ENCODE assay signal across 24 mouse cellular contexts in genomic region chr5:30153222-30153621, GRCm38 (mm10). TPM values are rescaled to one million over a fixed set of nuclear protein-coding genes. Genes with fewer than 3 reads are reported as not detected.
A peak's percentile ranks its signal among the peaks of the same experiment; 100 is the strongest.
DNase-seq lines count a peak whose midpoint lies in the region; ATAC-seq and TF ChIP-seq lines count a peak whose summit lies in the region.
"Had no signal": no experiment of that assay in that cellular context is flagged by ENCODE, and none has a peak within 500 bp of the region (broad histone marks: within the 10 kb centered on the region; RNA-seq: fewer than 3 reads in every experiment).

No protein-coding gene starts in this region.

- 89% methylated on average over 2 of the region's 2 CpGs for WGBS in hindbrain, embryonic 15.5 days
- WGBS in hindbrain, embryonic 16.5 days, result 88% methylated on average over 2 of the region's 2 CpGs
- 76% methylated on average over 2 of the region's 2 CpGs for WGBS in liver, embryonic 13.5 days (ENCODE audit: insufficient replicate concordance)

- no peaks in the 10 kb centered on the region for H3K27me3 ChIP-seq in hindbrain, embryonic 15.5 days
- no peaks in the 10 kb centered on the region for H3K27me3 ChIP-seq in hindbrain, embryonic 16.5 days (replicated peaks; ENCODE audit: control insufficient read depth, insufficient read depth, low read length)
- H3K27me3 ChIP-seq in liver, embryonic 13.5 days, result no peaks in the 10 kb centered on the region
- H3K27me3 ChIP-seq: forebrain, embryonic 12.5 days; neural tube, embryonic 12.5 days; Patski had no signal

- H3K4me3 ChIP-seq in gastrocnemius, adult 2 months, result peak overlapping the region; percentile 86
- no peak overlapping the region for H3K4me3 ChIP-seq in hindbrain, embryonic 15.5 days
- no peak overlapping the region for H3K4me3 ChIP-seq in hindbrain, embryonic 16.5 days (ENCODE audit: low read length)
- H3K4me3 ChIP-seq in brown adipose tissue, adult 24 weeks (ENCODE audit: insufficient read depth, low read depth, low read length), result peak overlapping the region; percentile 47
- peak overlapping the region; percentile 97 for H3K4me3 ChIP-seq in liver, embryonic 13.5 days (replicated peaks)
- no peak overlapping the region for H3K4me3 ChIP-seq in layer of hippocampus, adult 2 months

- no peaks in the 10 kb centered on the region for H3K36me3 ChIP-seq in hindbrain, embryonic 15.5 days
- H3K36me3 ChIP-seq in hindbrain, embryonic 16.5 days (ENCODE audit: control insufficient read depth, insufficient read depth, low read length), result no peaks in the 10 kb centered on the region
- H3K36me3 ChIP-seq in liver, embryonic 13.5 days, result no peaks in the 10 kb centered on the region
- H3K36me3 ChIP-seq: forebrain, embryonic 12.5 days; neural tube, embryonic 12.5 days had no signal

- peak overlapping the region; percentile 77; the same call in 1 of the 2 replicates for H3K4me2 ChIP-seq in hindbrain, embryonic 15.5 days
- H3K4me2 ChIP-seq in hindbrain, embryonic 16.5 days (ENCODE audit: low read length), result no peak overlapping the region
- peak overlapping the region; percentile 77 for H3K4me2 ChIP-seq in liver, embryonic 13.5 days

- no peak for TF ChIP-seq CTCF in gastrocnemius, adult 2 months (IDR thresholded peaks at IDR 0.05)
- TF ChIP-seq CTCF in layer of hippocampus, adult 2 months (conservative IDR thresholded peaks at IDR 0.05), result no peak

- H3K4me1 ChIP-seq in hindbrain, embryonic 15.5 days (replicated peaks), result peaks cover 30% of the 10 kb centered on the region
- peaks cover 21% of the 10 kb centered on the region for H3K4me1 ChIP-seq in hindbrain, embryonic 16.5 days (ENCODE audit: control insufficient read depth, insufficient read depth, low read depth, low read length)
- H3K4me1 ChIP-seq in brown adipose tissue, adult 24 weeks (ENCODE audit: control insufficient read depth, insufficient read depth, insufficient read length, low read length), result peaks cover 11% of the 10 kb centered on the region; the same call in 1 of the 2 replicates
- peaks cover 45% of the 10 kb centered on the region for H3K4me1 ChIP-seq in liver, embryonic 13.5 days (replicated peaks)

- no peaks in the 10 kb centered on the region for H3K9me3 ChIP-seq in hindbrain, embryonic 15.5 days
- no peaks in the 10 kb centered on the region for H3K9me3 ChIP-seq in hindbrain, embryonic 16.5 days (ENCODE audit: control insufficient read depth, low read length)
- no peaks in the 10 kb centered on the region for H3K9me3 ChIP-seq in liver, embryonic 13.5 days (replicated peaks)
- H3K9me3 ChIP-seq: forebrain, embryonic 12.5 days; neural tube, embryonic 12.5 days had no signal

- DNase-seq in gastrocnemius, adult 2 months, result no peak
- DNase-seq in gastrocnemius, postnatal 36 days, result no peak
- DNase-seq in liver, embryonic 13.5 days, result no peak
- DNase-seq in adipocyte (ENCODE audit: low spot score), result no peak
- DNase-seq in layer of hippocampus, adult 2 months (ENCODE audit: low spot score in 2 of 2), result no peak
- DNase-seq: cerebellum, postnatal 14 days; kidney, adult 11 months; kidney, postnatal 4 days; right cerebral cortex, postnatal 25 days; thymus, adult 18-20 months had no signal

- H3K9ac ChIP-seq in hindbrain, embryonic 15.5 days, result no peak overlapping the region
- no peak overlapping the region for H3K9ac ChIP-seq in hindbrain, embryonic 16.5 days (ENCODE audit: low read depth, low read length)
- peak overlapping the region; percentile 33; the same call in 1 of the 2 replicates for H3K9ac ChIP-seq in liver, embryonic 13.5 days
- H3K9ac ChIP-seq: forebrain, embryonic 12.5 days; neural tube, embryonic 12.5 days had no signal

- no peak for ATAC-seq in hindbrain, embryonic 15.5 days (ENCODE audit: low FRiP score, low read depth)
- no peak for ATAC-seq in hindbrain, embryonic 16.5 days
- ATAC-seq in liver, embryonic 13.5 days (ENCODE audit: low read depth), result no peak
- ATAC-seq: Patski had no signal

- intact Hi-C loops in gastrocnemius, adult 2 months (cut with DNase I), result no loop called here
- intact Hi-C loops in gastrocnemius, postnatal 36 days (cut with DNase I), result no loop called here

- H3K27ac ChIP-seq in gastrocnemius, adult 2 months, result peak overlapping the region; percentile 100
- no peak overlapping the region for H3K27ac ChIP-seq in hindbrain, embryonic 15.5 days (replicated peaks)
- H3K27ac ChIP-seq in hindbrain, embryonic 16.5 days (ENCODE audit: low read depth, low read length), result no peak overlapping the region
- peak overlapping the region; percentile 88 for H3K27ac ChIP-seq in brown adipose tissue, adult 24 weeks (replicated peaks; ENCODE audit: low read depth, low read length)
- H3K27ac ChIP-seq in liver, embryonic 13.5 days, result 0 out of 2 replicates have a peak overlapping the region, but pooled peaks have one; percentile 39
- H3K27ac ChIP-seq in layer of hippocampus, adult 2 months, result no peak overlapping the region
- H3K27ac ChIP-seq: forebrain, embryonic 12.5 days; neural tube, embryonic 12.5 days had no signal

RNA-seq across cellular contexts. Expression of gene Hadha, which starts 1.7 kb away (rescaled TPM):
- 100 to 1,000 TPM; 261 to 470 TPM for total RNA-seq in gastrocnemius, adult 2 months (2021)
- 100 to 1,000 TPM; 299 to 336 TPM for total RNA-seq in gastrocnemius, postnatal 36 days (2021)
- 68.9 and 75.8 TPM in 2 replicates for polyA plus RNA-seq in hindbrain, embryonic 15.5 days (2015; fragmentation: Nextera tagmentation; extraction: Ambion mirVana)
- polyA plus RNA-seq in hindbrain, embryonic 16.5 days (2015; fragmentation: Nextera tagmentation; extraction: Ambion mirVana), result 75.3 and 79.1 TPM in 2 replicates
- 1,889 and 2,102 TPM in 2 replicates for polyA plus RNA-seq in brown adipose tissue, adult 24 weeks (2012; ENCODE audit: insufficient read depth, insufficient read length, missing spikeins)
- 79.5 and 91.8 TPM in 2 replicates for polyA plus RNA-seq in liver, embryonic 13.5 days (2015; fragmentation: Nextera tagmentation; extraction: Ambion mirVana)
- 10 to 100 TPM; 77.8 to 80.9 TPM for total RNA-seq in layer of hippocampus, adult 2 months (2021)

RNA-seq across cellular contexts. Expression of gene Hadhb, which starts 1.8 kb away (rescaled TPM):
- 100 to 1,000 TPM; 340 to 569 TPM for total RNA-seq in gastrocnemius, adult 2 months (2021)
- 100 to 1,000 TPM; 351 to 401 TPM for total RNA-seq in gastrocnemius, postnatal 36 days (2021)
- polyA plus RNA-seq in hindbrain, embryonic 15.5 days (2015; fragmentation: Nextera tagmentation; extraction: Ambion mirVana), result 56.5 and 63.8 TPM in 2 replicates
- 66.4 and 70.4 TPM in 2 replicates for polyA plus RNA-seq in hindbrain, embryonic 16.5 days (2015; fragmentation: Nextera tagmentation; extraction: Ambion mirVana)
- 4,023 and 4,386 TPM in 2 replicates for polyA plus RNA-seq in brown adipose tissue, adult 24 weeks (2012; ENCODE audit: insufficient read depth, insufficient read length, missing spikeins)
- polyA plus RNA-seq in liver, embryonic 13.5 days (2015; fragmentation: Nextera tagmentation; extraction: Ambion mirVana), result 124 and 143 TPM in 2 replicates
- total RNA-seq in layer of hippocampus, adult 2 months (2021), result 10 to 100 TPM; 88.4 to 93.2 TPM

RNA-seq across cellular contexts. Expression of gene 3110082J24Rik, which starts 47.3 kb away (rescaled TPM):
- not detected for total RNA-seq in gastrocnemius, adult 2 months (2021)
- not detected for total RNA-seq in gastrocnemius, postnatal 36 days (2021)
- polyA plus RNA-seq in hindbrain, embryonic 15.5 days (2015; fragmentation: Nextera tagmentation; extraction: Ambion mirVana), result 3.2 and 5.3 TPM in 2 replicates
- polyA plus RNA-seq in hindbrain, embryonic 16.5 days (2015; fragmentation: Nextera tagmentation; extraction: Ambion mirVana), result 3.5 and 4.6 TPM in 2 replicates
- polyA plus RNA-seq in brown adipose tissue, adult 24 weeks (2012; ENCODE audit: insufficient read depth, insufficient read length, missing spikeins), result not detected in 2 replicates
- polyA plus RNA-seq in liver, embryonic 13.5 days (2015; fragmentation: Nextera tagmentation; extraction: Ambion mirVana), result not detected in 2 replicates
- total RNA-seq in layer of hippocampus, adult 2 months (2021), result 1 to 10 TPM; 2.0 to 2.6 TPM
- total RNA-seq: adrenal gland, postnatal 4 days; heart, postnatal 25 days; megakaryocyte-erythroid progenitor cell, adult 5-6 weeks had no signal
- polyA plus RNA-seq: lung, embryonic 16.5 days; Patski had no signal

RNA-seq across cellular contexts. Expression of gene Garem2, which starts 48.3 kb away (rescaled TPM):
- not detected for total RNA-seq in gastrocnemius, adult 2 months (2021)
- total RNA-seq in gastrocnemius, postnatal 36 days (2021), result not detected
- 11.5 and 13.7 TPM in 2 replicates for polyA plus RNA-seq in hindbrain, embryonic 15.5 days (2015; fragmentation: Nextera tagmentation; extraction: Ambion mirVana)
- polyA plus RNA-seq in hindbrain, embryonic 16.5 days (2015; fragmentation: Nextera tagmentation; extraction: Ambion mirVana), result 8.6 and 11.8 TPM in 2 replicates
- polyA plus RNA-seq in brown adipose tissue, adult 24 weeks (2012; ENCODE audit: insufficient read depth, insufficient read length, missing spikeins), result not detected in 2 replicates
- 0.03 TPM in 2 replicates for polyA plus RNA-seq in liver, embryonic 13.5 days (2015; fragmentation: Nextera tagmentation; extraction: Ambion mirVana)
- 10 to 100 TPM; 12.7 to 12.9 TPM for total RNA-seq in layer of hippocampus, adult 2 months (2021)

RNA-seq across cellular contexts. Expression of gene Adgrf3, which starts 52.3 kb away (rescaled TPM):
- not detected for total RNA-seq in gastrocnemius, adult 2 months (2021)
- not detected for total RNA-seq in gastrocnemius, postnatal 36 days (2021)
- not detected in 2 replicates for polyA plus RNA-seq in hindbrain, embryonic 15.5 days (2015; fragmentation: Nextera tagmentation; extraction: Ambion mirVana)
- not detected in 2 replicates for polyA plus RNA-seq in hindbrain, embryonic 16.5 days (2015; fragmentation: Nextera tagmentation; extraction: Ambion mirVana)
- polyA plus RNA-seq in brown adipose tissue, adult 24 weeks (2012; ENCODE audit: insufficient read depth, insufficient read length, missing spikeins), result not detected in 2 replicates
- not detected in 2 replicates for polyA plus RNA-seq in liver, embryonic 13.5 days (2015; fragmentation: Nextera tagmentation; extraction: Ambion mirVana)
- total RNA-seq in layer of hippocampus, adult 2 months (2021), result not detected
- total RNA-seq: layer of hippocampus, postnatal 25 days; left cerebral cortex, postnatal 25 days; megakaryocyte-erythroid progenitor cell, adult 5-6 weeks; midbrain, postnatal 0 days had no signal
- polyA plus RNA-seq: embryonic facial prominence, embryonic 11.5 days; forebrain, embryonic 12.5 days; midbrain, postnatal 0 days; neural tube, embryonic 12.5 days had no signal

Comparison
In these comparisons a context has a peak if more than half of its experiments do, and no peak if none do; other contexts are left out.
1. H3K27ac ChIP-seq: peak in gastrocnemius, adult 2 months (single experiment), brown adipose tissue, adult 24 weeks (single experiment) and liver, embryonic 13.5 days (single experiment); none in hindbrain, embryonic 15.5 days (single experiment), hindbrain, embryonic 16.5 days (single experiment) and layer of hippocampus, adult 2 months (single experiment).
2. H3K4me3 ChIP-seq: peak in gastrocnemius, adult 2 months (single experiment), brown adipose tissue, adult 24 weeks (single experiment) and liver, embryonic 13.5 days (single experiment); none in hindbrain, embryonic 15.5 days (single experiment), hindbrain, embryonic 16.5 days (single experiment) and layer of hippocampus, adult 2 months (single experiment).
3. RNA of gene Hadha, which starts 1.7 kb away (polyA plus RNA-seq): 1,889 to 2,102 TPM in brown adipose tissue, adult 24 weeks; 79.5 to 91.8 TPM in liver, embryonic 13.5 days, 68.9 to 75.8 TPM in hindbrain, embryonic 15.5 days and 75.3 to 79.1 TPM in hindbrain, embryonic 16.5 days; every median in the first group is over 10 times any median in the second.
4. RNA of gene Hadhb, which starts 1.8 kb away (polyA plus RNA-seq): 4,023 to 4,386 TPM in brown adipose tissue, adult 24 weeks; 124 to 143 TPM in liver, embryonic 13.5 days, 66.4 to 70.4 TPM in hindbrain, embryonic 16.5 days and 56.5 to 63.8 TPM in hindbrain, embryonic 15.5 days; every median in the first group is over 10 times any median in the second.